Mouse (Mus musculus) midbrain, embryonic 15.5 days (tissue): ENCODE results near the gene Elobl. TPM values are rescaled to one million over a fixed set of nuclear protein-coding genes. Genes with fewer than 3 reads are reported as not detected.

Experiments
- ATAC-seq: fragments of 200-750 bp; cut with Nextera tagmentation; replicated peaks from 2 replicates; pipeline ENCODE4 v1.8.0; 2017; ENCODE audit warnings: moderate TSS enrichment
- H3K27ac ChIP-seq: fragments of 300-500 bp; sonication (generic); 2 replicates; pipeline ENCODE4 v1.5.1; 2015; ENCODE audit warnings: mild to moderate bottlenecking, inconsistent platforms
- H3K27me3 ChIP-seq: fragments of 300-500 bp; sonication (generic); replicated peaks from 2 replicates; pipeline ENCODE4 v1.6.1; 2015; ENCODE audit warnings: inconsistent platforms
- H3K36me3 ChIP-seq: fragments of 300-500 bp; sonication (generic); replicated peaks from 2 replicates; pipeline ENCODE4 v1.6.1; 2015; ENCODE audit warnings: inconsistent platforms
- H3K4me1 ChIP-seq: fragments of 300-500 bp; sonication (generic); 2 replicates; pipeline ENCODE4 v1.6.1; 2015; ENCODE audit warnings: inconsistent platforms
- H3K4me2 ChIP-seq: fragments of 300-500 bp; sonication (generic); 2 replicates; pipeline ENCODE4 v1.6.1; 2015; ENCODE audit warnings: inconsistent platforms, mild to moderate bottlenecking, moderate library complexity
- H3K4me3 ChIP-seq: fragments of 300-500 bp; sonication (generic); 2 replicates; pipeline ENCODE4 v1.5.1; 2015; ENCODE audit warnings: mild to moderate bottlenecking, inconsistent platforms
- H3K9ac ChIP-seq: fragments of 300-500 bp; sonication (generic); 2 replicates; pipeline ENCODE4 v1.6.1; 2015; ENCODE audit warnings: mild to moderate bottlenecking, inconsistent platforms
- H3K9me3 ChIP-seq: fragments of 300-500 bp; sonication (generic); 2 replicates; pipeline ENCODE4 v1.6.1; 2016; ENCODE audit warnings: inconsistent platforms
- WGBS: fragments of 180-500 bp; shearing (Covaris S2); methylation state at CpG from one replicate; pipeline ENCODE4 v1.1.7; 2015; ENCODE audit warnings: mixed read lengths; 5-methylcytosine and 5-hydroxymethylcytosine counted together
- polyA plus RNA-seq: library from polyadenylated mRNA; unstranded; fragments of >200 nt; fragmentation: Nextera tagmentation; extraction: Ambion mirVana; gene quantifications from 2 replicates; pipeline ENCODE4 v1.2.1, GENCODE M21; 2015

Gene Elobl
- polyA plus RNA-seq, 1 experiment from 2014 or later, result not detected

- H3K4me3 ChIP-seq, result no peak overlapping the region
- no peak for ATAC-seq
Observed at GRCm38 (mm10) chr11:88981337-88981736, 14.6 kb upstream of the Elobl start.

GRCm38 (mm10) chr11:88977188-88977587 is 10.5 kb upstream of the Elobl start:
- Histone ChIP-seq H3K4me1 (peaks cover 17% of the 10 kb centered on the region), H3K4me2 (no peak overlapping the region), H3K9ac (no peak overlapping the region), H3K4me3 (no peak overlapping the region), H3K27me3 (no peaks in the 10 kb centered on the region), H3K36me3 (peaks cover 6% of the 10 kb centered on the region; the same call in 1 of the 2 replicates), H3K9me3 (no peaks in the 10 kb centered on the region), H3K27ac (no peak overlapping the region)
- 94% methylated on average over 5 of the region's 5 CpGs for WGBS
- no peak for ATAC-seq

More at GRCm38 (mm10) chr11:88981337-88981736, 14.6 kb upstream of the Elobl start:
- no peak overlapping the region for H3K9ac ChIP-seq
- H3K27ac ChIP-seq, result no peak overlapping the region
- peaks cover 15% of the 10 kb centered on the region for H3K36me3 ChIP-seq
- H3K4me2 ChIP-seq, result no peak overlapping the region
- H3K9me3 ChIP-seq, result no peaks in the 10 kb centered on the region
- WGBS, result 92% methylated on average over 8 of the region's 8 CpGs
- H3K27me3 ChIP-seq, result no peaks in the 10 kb centered on the region
- peaks cover under 1% of the 10 kb centered on the region; the same call in 1 of the 2 replicates for H3K4me1 ChIP-seq

- Histone ChIP-seq H3K27me3 (no peaks in the 10 kb centered on the region), H3K4me3 (no peak overlapping the region), H3K4me2 (no peak overlapping the region), H3K9ac (no peak overlapping the region), H3K27ac (no peak overlapping the region), H3K4me1 (peaks cover 17% of the 10 kb centered on the region), H3K9me3 (no peaks in the 10 kb centered on the region), H3K36me3 (peaks cover 1% of the 10 kb centered on the region; the same call in 1 of the 2 replicates)
- ATAC-seq, result no peak
- 92% methylated on average over 2 of the region's 2 CpGs for WGBS
Observed at GRCm38 (mm10) chr11:88976320-88976719, 9.6 kb upstream of the Elobl start.

GRCm38 (mm10) chr11:88973776-88974701 is 7.3 kb upstream of the Elobl start:
- Histone ChIP-seq H3K4me3 (peak overlapping the region; percentile 67), H3K9me3 (no peaks in the 10 kb centered on the region), H3K27ac (peak overlapping the region; percentile 95), H3K9ac (peak overlapping the region; percentile 64), H3K36me3 (no peaks in the 10 kb centered on the region), H3K4me2 (peak overlapping the region; percentile 62), H3K4me1 (peaks cover 17% of the 10 kb centered on the region), H3K27me3 (no peaks in the 10 kb centered on the region)
- 1% methylated on average over 45 of the region's 62 CpGs for WGBS
- peak; percentile 91 for ATAC-seq

- no peak within 1 kb of the TSS for H3K27ac ChIP-seq
- H3K4me2 ChIP-seq, result no peak within 1 kb of the TSS
- H3K4me3 ChIP-seq, result no peak within 1 kb of the TSS
- H3K4me1 ChIP-seq, result peaks cover 9% of the 10 kb centered on the region
- H3K9ac ChIP-seq, result no peak within 1 kb of the TSS
- H3K9me3 ChIP-seq, result no peaks in the 10 kb centered on the region
- H3K27me3 ChIP-seq, result no peaks in the 10 kb centered on the region
- ATAC-seq, result no peak
- WGBS, result 45% methylated on average over 2 of the region's 2 CpGs
- H3K36me3 ChIP-seq, result no peaks in the 10 kb centered on the region
Observed at GRCm38 (mm10) chr11:88970202-88970732, 3.5 kb upstream of the Elobl start, which contains the start of gene Coil. TSS of gene Coil (plus strand) at chr11:88970252.

- Histone ChIP-seq H3K4me3 (no peak overlapping the region), H3K27me3 (no peaks in the 10 kb centered on the region), H3K9ac (no peak overlapping the region), H3K4me1 (peaks cover 9% of the 10 kb centered on the region; the same call in 1 of the 2 replicates), H3K4me2 (no peak overlapping the region), H3K27ac (no peak overlapping the region), H3K36me3 (no peaks in the 10 kb centered on the region), H3K9me3 (no peaks in the 10 kb centered on the region)
- no peak for ATAC-seq
- WGBS, result 88% methylated on average over 3 of the region's 3 CpGs
Observed at GRCm38 (mm10) chr11:88958851-88959250, 7.9 kb downstream of the Elobl start.

- peak; percentile 97 for ATAC-seq
- peak within 1 kb of the TSS; percentile 51 for H3K9ac ChIP-seq
- H3K9me3 ChIP-seq, result no peaks in the 10 kb centered on the region
- WGBS, result 4% methylated on average over 34 of the region's 34 CpGs
- H3K4me3 ChIP-seq, result peak within 1 kb of the TSS; percentile 55
- H3K27ac ChIP-seq, result peak within 1 kb of the TSS; percentile 68
- H3K27me3 ChIP-seq, result no peaks in the 10 kb centered on the region
- H3K36me3 ChIP-seq, result no peaks in the 10 kb centered on the region
- H3K4me1 ChIP-seq, result peaks cover 13% of the 10 kb centered on the region; the same call in 1 of the 2 replicates
- H3K4me2 ChIP-seq, result peak within 1 kb of the TSS; percentile 59
Observed at GRCm38 (mm10) chr11:88955217-88955969, 11.3 kb downstream of the Elobl start, which contains the start of gene Scpep1. TSS of gene Scpep1 (minus strand) at chr11:88955465.

- 0% methylated on average over 4 of the region's 4 CpGs for WGBS
- Histone ChIP-seq H3K4me1 (peaks cover 13% of the 10 kb centered on the region; the same call in 1 of the 2 replicates), H3K36me3 (no peaks in the 10 kb centered on the region), H3K9ac (peak overlapping the region; percentile 51), H3K27ac (peak overlapping the region; percentile 68), H3K4me2 (peak overlapping the region; percentile 59), H3K9me3 (no peaks in the 10 kb centered on the region), H3K4me3 (peak overlapping the region; percentile 55), H3K27me3 (no peaks in the 10 kb centered on the region)
- 0 out of 2 replicates have a peak, but pooled peaks have one; percentile 56 for ATAC-seq
Observed at GRCm38 (mm10) chr11:88954803-88955202, 11.9 kb downstream of the Elobl start.

GRCm38 (mm10) chr11:88953582-88953981 is 13.1 kb downstream of the Elobl start:
- H3K4me2 ChIP-seq, result peak overlapping the region; percentile 59; the same call in 1 of the 2 replicates
- H3K9me3 ChIP-seq, result no peaks in the 10 kb centered on the region
- no peak overlapping the region for H3K27ac ChIP-seq
- 90% methylated on average over 3 of the region's 3 CpGs for WGBS
- H3K9ac ChIP-seq, result no peak overlapping the region
- H3K4me1 ChIP-seq, result peaks cover 13% of the 10 kb centered on the region; the same call in 1 of the 2 replicates
- no peak for ATAC-seq
- no peak overlapping the region for H3K4me3 ChIP-seq
- H3K27me3 ChIP-seq, result no peaks in the 10 kb centered on the region
- no peaks in the 10 kb centered on the region for H3K36me3 ChIP-seq

- H3K4me1 ChIP-seq, result peaks cover 13% of the 10 kb centered on the region; the same call in 1 of the 2 replicates
- H3K27me3 ChIP-seq, result no peaks in the 10 kb centered on the region
- no peak overlapping the region for H3K9ac ChIP-seq
- WGBS, result 96% methylated on average over 5 of the region's 5 CpGs
- no peak for ATAC-seq
- no peaks in the 10 kb centered on the region for H3K9me3 ChIP-seq
- no peak overlapping the region for H3K4me3 ChIP-seq
- no peaks in the 10 kb centered on the region for H3K36me3 ChIP-seq
- no peak overlapping the region for H3K27ac ChIP-seq
- H3K4me2 ChIP-seq, result no peak overlapping the region
Observed at GRCm38 (mm10) chr11:88952117-88952516, 14.6 kb downstream of the Elobl start.

GRCm38 (mm10) chr11:88951576-88951975 is 15.2 kb downstream of the Elobl start:
- Histone ChIP-seq H3K4me1 (peaks cover 13% of the 10 kb centered on the region; the same call in 1 of the 2 replicates), H3K27me3 (no peaks in the 10 kb centered on the region)
- ATAC-seq, result no peak

More at GRCm38 (mm10) chr11:88951576-88951975, 15.2 kb downstream of the Elobl start:
- H3K4me2 ChIP-seq, result no peak overlapping the region
- no peak overlapping the region for H3K4me3 ChIP-seq
- H3K9me3 ChIP-seq, result no peaks in the 10 kb centered on the region
- WGBS, result 97% methylated on average over 2 of the region's 2 CpGs
- no peak overlapping the region for H3K27ac ChIP-seq
- no peaks in the 10 kb centered on the region for H3K36me3 ChIP-seq
- no peak overlapping the region for H3K9ac ChIP-seq
